Mouse (Mus musculus): ENCODE measurements around the gene Gpr1. TPM values are rescaled to one million over a fixed set of nuclear protein-coding genes. Genes with fewer than 3 reads are reported as not detected.

Gene Gpr1
- under 1 TPM; 0.17 to 0.51 TPM for total RNA-seq (2021)
- long read RNA-seq, experiment 1: 0 reads
- long read RNA-seq, experiment 2: 0 reads

GRCm38 (mm10) chr1:63214271-63214558 lies at the start of gene Gpr1:
Gpr1 (minus strand) TSS chr1:63214543.
- DNase-seq: no peak

- DNase-seq: no peak
These were observed 49.3 kb upstream of the Gpr1 start for GRCm38 (mm10) chr1:63263671-63264070.

GRCm38 (mm10) chr1:63261041-63261590 lies 46.8 kb upstream of the Gpr1 start:
- DNase-seq: no peak

DNA sequence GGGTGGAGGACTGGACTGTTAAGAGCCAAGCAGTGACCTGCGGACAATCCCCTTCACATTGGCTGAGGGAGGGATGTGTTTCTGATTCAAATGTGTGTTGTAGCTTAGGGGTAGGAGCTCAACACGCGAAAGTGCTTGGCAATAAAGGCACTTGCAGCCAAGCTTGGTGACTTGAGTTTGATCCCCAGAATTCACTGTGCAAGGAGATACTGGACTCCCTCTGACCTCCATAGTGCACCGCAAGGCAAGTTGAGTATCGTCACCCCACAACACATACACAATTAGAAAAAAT lies 46.3 kb upstream of the Gpr1 start:
- DNase-seq: no peak

GRCm38 (mm10) chr1:63259916-63260741 lies 45.8 kb upstream of the Gpr1 start:
- DNase-seq: no peak

GRCm38 (mm10) chr1:63259271-63259830 lies 45.0 kb upstream of the Gpr1 start:
- DNase-seq: no peak

DNA sequence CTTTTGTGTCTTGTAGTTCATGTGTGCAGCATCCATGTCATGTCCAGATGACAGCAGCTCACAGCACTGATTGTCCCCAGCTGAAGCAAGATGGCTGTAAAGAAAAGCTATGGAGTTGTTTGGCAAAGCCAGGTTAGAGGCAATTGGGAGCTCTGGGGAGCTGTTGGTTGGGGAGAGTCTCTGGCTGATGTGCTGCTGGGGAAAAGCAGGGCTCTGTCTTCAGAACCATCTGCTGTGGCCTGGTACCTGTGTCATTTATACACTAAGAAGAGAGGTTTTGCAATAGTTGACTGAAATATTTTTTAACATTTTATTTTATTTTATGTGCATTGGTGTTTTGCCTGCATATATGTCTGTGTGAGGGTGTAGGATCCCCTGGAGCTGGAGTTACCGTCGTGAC lies 44.2 kb upstream of the Gpr1 start:
- no peak for DNase-seq

GRCm38 (mm10) chr1:63256083-63256482 lies 41.7 kb upstream of the Gpr1 start:
- DNase-seq: no peak

- DNase-seq: no peak
These were observed 40.8 kb upstream of the Gpr1 start for GRCm38 (mm10) chr1:63255101-63255500.

GRCm38 (mm10) chr1:63253291-63253690 lies 38.9 kb upstream of the Gpr1 start:
- no peak for DNase-seq

GRCm38 (mm10) chr1:63252351-63253209 lies 38.2 kb upstream of the Gpr1 start:
- DNase-seq: no peak

DNA sequence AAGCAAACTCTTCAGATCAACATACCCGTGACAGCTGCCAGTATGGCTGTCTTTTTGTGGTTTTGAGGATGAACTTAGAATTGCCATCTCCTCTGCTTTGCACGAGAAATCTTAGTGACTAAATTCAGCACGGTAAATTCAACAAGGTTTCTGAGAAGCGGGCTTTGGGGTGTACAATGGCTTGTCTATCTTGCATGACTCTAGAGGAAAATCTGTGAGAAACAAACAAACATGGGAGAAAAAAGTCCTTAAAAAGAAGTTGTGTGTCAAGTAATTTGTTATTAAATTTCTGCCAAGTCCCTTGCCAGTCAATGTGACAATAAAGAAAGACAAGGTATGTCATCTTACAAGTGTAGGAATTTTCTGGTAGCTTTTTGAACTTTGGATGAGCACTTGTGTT lies 34.9 kb upstream of the Gpr1 start:
- DNase-seq: no peak

DNA sequence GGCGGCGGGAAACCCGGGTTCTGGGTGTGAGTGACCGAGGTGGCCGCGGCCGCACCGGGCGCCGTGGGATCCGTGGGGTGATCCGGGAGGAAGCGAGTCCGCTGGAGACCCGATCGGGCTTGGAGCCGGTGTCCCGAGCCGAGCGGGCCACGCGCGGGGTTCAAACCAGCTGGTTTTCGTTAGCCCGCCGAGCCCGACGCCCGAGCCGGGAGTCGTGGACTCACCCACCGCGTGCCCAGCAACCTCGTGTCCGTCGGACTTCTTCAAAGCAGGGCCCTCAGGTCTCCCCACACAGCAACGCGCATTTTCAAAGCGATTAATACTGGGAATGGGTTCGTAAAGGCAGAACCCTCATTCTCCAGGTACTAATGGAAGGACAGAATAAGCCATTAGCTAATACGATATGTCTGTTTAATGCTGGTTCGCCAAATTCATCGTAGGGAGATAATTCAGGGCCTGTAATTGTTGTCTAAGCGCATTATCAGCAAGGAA lies 34.1 kb upstream of the Gpr1 start:
- DNase-seq: no peak

DNA sequence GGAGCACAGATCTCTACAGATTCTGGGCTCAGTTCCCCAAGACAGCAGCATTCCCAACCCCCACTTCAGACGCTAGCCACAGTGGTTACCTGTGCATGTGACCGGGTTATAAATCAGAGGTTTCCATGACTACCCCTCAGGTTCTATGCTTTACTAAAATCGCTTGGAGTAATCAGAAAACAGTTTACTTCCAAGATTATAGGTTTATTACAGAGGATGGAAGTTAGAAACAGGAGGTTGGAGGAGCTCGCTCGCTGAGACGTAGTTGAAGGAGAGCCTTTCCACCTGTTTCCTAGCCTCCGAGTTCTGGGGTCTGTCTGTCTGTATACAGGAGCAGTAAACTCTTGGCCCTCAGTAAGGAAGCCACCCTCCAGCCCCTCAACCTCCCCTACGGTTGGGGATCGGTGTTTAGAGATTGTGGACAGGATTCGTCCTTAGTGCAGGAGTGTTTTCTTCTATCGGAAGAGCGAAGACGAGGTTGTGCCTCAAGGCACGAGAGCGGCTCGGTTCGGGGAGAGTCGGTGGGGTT lies 33.6 kb upstream of the Gpr1 start:
- no peak for DNase-seq

DNA sequence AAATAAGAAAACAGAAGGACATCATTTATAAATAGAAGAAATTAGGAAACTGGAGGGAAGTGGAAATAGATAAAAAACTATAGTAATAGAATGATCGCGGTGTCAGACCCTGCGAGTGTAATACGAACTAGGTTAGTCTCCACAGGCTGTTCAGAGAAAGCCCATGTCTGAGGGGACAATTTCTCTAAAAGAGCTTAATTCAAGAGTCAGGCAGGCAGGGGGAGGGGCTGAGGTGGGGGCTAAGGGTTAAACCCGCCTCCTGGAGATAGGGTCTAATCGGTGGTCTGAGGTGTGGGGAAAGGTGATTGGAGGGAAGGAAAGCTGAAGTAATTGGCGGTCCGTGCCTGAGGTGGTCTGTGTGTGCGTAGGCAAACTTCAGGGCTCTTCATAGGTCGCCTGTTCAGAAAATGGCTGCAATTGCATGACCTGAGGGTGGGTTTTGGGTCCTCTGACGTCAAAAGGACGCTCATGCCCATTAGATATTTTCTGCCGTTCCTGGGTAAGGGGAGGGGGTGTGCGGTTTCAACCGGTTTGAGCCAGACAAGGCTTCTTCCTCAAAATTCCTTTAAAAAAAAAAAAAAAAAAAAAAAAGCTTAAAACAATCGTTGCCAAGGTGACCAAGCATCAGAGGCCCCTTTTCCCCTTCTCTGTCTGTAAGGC lies 32.6 kb upstream of the Gpr1 start:
- DNase-seq: no peak

- DNase-seq: no peak
These were observed 29.5 kb upstream of the Gpr1 start for GRCm38 (mm10) chr1:63243854-63244253.

DNA sequence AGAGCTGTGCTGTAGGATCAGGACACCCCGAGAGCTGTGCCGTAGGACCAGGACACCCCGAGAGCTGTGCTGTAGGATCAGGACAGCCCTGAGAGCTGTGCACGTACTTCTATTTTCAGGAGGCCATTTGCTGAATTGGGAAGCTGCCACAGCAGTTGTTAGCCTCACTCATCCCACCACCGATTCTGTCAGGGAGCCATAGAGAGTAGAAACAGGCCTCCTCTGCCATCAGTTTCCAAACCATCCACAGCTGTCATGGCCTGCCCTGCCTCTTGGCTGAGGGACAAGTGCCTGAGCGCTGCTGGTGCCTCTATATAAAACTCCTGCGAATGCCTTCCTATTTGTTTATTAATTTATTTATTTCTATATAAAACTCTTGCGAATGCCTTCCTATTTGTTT lies 25.4 kb upstream of the Gpr1 start:
- DNase-seq: no peak

DNA sequence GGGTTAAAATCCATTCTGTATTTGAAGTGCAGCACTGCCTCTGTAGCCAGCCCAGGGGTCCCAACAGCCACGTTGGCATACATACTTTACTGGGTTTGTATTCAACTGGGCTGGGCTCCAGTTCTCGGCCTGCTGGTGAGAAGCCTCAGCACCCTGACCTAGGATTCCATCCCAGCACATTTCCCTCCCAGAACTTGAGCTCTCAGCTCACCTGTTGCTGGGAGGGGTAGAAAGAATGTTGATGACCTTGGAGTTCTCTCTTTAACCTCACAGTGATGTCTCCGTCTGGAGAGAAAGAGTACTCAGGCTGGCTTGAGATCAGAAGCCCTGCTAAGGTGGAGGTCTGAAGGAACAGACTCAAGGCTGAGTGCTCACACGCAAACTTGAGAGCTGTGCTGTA lies 25.0 kb upstream of the Gpr1 start:
- DNase-seq: no peak

GRCm38 (mm10) chr1:63237371-63237770 lies 23.0 kb upstream of the Gpr1 start:
- DNase-seq: no peak

DNA sequence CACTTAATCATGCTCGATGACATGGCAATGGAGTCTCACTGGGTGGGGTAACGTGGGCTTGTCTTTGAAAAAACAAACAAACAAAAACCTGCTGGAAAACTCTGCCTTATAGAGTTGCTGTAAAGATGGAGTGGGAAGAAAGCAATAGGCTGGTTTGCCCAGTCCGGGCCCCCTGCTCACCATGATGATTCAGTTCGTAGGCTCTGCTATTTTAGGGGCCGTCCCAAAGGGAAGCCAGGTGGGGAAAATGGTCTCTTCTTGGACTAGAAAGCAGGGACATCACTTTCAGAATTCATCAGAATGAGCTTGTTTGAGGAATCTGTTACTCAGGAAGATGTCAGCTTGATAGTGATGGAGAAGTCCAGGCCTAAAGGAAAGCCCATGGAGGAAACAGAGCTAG lies 12.9 kb upstream of the Gpr1 start:
- no peak for DNase-seq

DNA sequence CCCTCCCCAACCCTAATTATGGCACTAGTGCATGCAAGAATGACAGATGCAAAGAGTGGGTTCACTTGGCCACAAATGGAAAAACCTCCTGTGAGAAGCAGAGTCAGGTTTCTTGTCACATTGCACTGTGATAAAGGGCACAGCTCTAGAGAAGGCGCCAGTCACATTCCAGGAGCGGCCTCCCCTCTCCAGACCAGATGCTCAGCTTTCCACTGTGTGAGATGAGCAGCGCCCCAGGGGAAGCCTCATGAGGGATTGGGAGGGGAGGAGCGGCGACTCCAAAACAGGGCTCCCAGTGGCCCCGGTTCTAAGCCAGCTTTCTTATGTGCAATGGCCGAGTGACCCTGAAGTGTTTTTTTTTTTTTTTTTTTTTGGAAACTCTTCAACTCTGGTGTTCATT lies 11.5 kb upstream of the Gpr1 start:
- no peak for DNase-seq

GRCm38 (mm10) chr1:63225009-63225408 lies 10.7 kb upstream of the Gpr1 start:
- no peak for DNase-seq
